Mouse (Mus musculus) bone marrow macrophage, adult 2 months (primary cell): ENCODE data around the gene Hist1h3a.

Experiments
- CTCF ChIP-seq: IDR thresholded peaks from 2 replicates; pipeline ENCODE4 v1.5.1; 2012; ENCODE audit warnings: low read depth, mild to moderate bottlenecking, low read length, moderate library complexity
- POLR2A ChIP-seq: IDR thresholded peaks from 2 replicates; pipeline ENCODE4 v1.6.1; 2012; ENCODE audit warnings: mild to moderate bottlenecking, low read depth, low read length, borderline replicate concordance

- no peak for TF ChIP-seq CTCF
- no peak for TF ChIP-seq POLR2A
Observed at GRCm38 (mm10) chr13:23778339-23778738, 16.2 kb upstream of the Hist1h3a start.
